Mouse (Mus musculus) adrenal gland, adult 8-10 months (tissue): ENCODE measurements around the gene Card19. TPM values are rescaled to one million over a fixed set of nuclear protein-coding genes. Genes with fewer than 3 reads are reported as not detected.

Source experiments
- DNase-seq: peaks from one replicate; pipeline ENCODE4 v3.0.0; 2022
- total RNA-seq, 4 experiments: library from RNA; stranded (reverse); gene quantifications; 2 replicates each; pipeline ENCODE4 v1.2.4; 2022

Card19 gene
- total RNA-seq, 4 experiments from 2014 or later, result 44.8 to 81.7 (median 62.8) TPM

DNA sequence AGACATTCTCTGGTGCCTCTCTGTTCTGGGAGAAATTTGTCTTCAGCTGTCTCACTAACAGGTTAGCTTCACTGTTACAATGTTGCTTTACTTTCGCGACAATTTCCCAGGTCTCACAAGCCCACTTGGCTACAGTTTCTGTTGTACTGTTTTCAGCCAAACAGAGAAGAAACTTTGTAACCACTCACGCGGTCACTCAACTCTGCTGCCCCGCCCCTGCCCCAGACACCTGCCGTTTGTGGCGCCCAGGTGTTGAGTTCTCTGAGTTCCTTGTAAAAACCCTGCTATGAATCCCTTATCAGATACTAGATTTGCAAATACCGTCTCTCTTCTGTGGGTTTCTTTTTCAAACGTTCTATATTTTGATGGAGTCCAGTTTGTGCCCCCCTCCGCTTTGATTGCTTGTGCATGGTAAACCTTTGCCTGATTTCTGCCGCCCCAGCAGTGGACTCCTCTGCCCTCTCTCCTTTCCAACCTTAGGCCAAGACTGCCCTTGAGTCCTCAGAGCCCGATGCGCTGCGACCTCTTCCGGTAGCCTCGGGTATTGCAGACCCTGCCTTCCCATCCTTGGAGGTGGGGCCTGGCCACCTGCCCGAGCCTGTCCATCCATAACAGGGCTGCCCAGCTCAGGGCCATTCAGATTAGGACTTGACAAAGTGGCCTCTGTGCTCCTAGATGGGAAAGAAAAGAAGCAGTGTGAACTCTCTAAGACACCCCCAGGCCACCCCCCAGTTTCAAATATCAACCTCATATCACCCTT, 46.2 kb downstream of the Card19 start:
- peak; percentile 89 for DNase-seq

DNA sequence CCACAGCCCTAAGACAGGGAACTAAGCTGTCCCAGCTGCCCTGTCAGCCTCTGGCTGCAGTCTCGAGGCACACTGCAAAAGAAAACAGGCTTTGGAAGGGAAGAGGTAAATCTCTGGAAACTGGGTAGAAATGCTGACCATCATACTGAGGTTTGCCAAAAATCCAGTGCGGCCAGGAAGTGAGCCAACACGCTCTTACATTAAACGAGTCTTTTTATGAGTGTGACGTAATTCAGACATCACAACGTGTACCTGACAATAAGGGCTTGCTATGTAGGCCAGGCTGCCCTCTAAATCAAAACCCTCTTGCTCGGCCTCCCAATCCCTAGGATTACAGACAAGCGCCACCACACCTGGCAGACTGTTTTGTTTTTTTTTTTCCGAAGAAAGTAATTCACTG, 48.8 kb downstream of the Card19 start:
- DNase-seq, result no peak

DNA sequence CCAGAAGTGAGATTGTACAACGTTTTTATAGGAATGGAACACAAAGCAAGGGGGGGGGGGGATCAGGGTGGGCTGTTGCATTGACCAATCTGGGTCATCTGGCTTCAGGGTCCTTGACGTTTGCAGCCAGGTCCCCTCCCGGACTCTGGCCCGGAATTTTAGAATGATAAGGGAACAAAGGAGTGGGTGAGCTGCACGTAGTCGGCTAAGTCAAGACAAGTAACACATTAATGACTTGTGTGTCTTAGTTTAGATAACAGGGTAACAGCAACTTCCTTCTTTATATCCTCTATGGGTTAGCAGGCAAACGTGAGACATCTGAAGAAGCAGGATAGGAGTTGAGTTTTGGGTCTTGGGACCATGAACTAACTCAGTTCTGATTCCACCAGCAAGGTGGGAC, 52.2 kb downstream of the Card19 start:
- no peak for DNase-seq

DNA sequence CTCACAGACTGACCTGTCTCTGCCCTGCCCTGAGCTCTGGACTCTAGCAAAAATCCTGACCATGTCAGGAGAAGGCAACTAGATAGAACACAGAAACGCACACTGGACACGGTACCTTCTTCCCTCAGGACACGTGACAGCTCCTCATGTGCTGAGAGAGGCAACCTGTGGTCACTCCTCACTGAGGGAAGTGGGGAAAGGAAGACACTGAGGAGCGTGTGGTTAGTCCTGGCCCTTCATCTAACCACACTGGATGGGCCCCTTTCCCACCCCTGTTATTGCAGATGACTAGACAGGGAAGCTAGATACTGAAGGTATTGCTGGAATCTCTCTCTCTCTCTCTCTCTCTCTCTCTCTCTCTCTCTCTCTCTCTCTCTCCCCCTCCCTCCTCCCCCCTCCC, 53.1 kb downstream of the Card19 start:
- DNase-seq, result no peak

DNA sequence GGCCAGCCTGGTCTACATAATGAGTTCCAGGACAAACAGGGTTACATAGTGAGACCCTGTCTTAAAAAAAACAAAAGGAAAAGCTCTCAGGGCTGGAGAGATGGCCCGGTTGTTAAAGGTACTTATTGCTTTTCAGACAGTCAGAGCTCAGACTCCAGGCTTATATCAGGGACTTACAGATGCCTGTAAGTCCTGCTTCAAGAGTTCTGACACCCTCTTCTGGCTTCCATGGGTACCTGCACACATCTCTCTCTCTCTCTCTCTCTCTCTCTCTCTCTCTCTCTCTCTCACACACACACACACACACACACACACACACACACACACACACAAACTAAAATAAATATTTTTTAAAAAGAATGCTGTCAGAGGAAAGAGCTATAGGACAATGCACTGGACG, 54.6 kb downstream of the Card19 start:
- no peak for DNase-seq

DNA sequence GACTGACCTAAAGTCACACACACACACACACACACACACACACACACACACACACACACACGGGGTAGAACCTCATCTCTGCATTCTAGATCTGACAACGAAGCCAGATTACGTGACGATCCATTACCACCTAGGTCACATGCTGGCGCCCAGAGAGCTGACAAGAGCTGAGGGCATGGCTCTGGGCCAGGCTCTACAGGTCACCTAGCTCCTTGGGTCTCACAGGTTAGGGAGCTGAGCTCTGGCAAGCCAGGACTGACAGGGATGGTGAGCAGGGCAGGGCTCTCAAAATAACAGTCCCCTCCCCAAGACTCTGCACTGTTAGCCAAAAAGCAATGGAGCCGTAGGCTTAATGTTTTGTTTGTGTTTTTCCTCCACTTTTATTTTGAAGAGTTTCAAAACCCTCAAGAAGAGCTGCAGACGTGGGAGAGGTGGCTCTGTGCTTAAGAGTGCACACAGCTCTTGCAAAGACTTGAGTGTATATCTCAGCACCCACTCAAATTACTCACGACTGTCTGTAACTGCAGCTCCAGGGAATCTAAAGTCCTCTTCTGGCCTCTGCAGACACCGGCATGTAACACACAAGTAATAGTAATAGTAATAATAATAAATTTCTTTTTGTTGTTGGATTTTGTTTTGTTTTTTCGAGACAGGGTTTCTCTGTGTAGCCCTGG, 57.7 kb downstream of the Card19 start:
- no peak for DNase-seq

DNA sequence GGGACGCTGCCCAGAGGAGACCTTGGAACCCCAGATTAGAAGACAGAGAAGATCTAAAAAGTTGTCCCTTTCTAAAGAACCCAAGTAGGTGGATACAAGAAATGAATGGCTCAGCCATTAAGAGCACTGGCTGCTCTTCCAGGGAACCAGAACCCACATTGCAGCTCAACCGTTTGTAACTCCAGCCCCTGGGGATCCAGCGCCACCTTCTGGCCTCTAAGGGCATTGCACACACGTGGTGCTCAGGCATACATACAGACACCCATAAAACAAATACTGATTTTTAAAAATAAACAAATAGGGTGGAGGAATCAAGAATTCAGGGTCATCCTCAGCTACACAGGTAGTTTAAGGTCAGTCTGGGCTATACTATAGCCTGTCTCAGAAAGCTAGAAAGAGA, 59.2 kb downstream of the Card19 start:
- DNase-seq, result no peak

DNA sequence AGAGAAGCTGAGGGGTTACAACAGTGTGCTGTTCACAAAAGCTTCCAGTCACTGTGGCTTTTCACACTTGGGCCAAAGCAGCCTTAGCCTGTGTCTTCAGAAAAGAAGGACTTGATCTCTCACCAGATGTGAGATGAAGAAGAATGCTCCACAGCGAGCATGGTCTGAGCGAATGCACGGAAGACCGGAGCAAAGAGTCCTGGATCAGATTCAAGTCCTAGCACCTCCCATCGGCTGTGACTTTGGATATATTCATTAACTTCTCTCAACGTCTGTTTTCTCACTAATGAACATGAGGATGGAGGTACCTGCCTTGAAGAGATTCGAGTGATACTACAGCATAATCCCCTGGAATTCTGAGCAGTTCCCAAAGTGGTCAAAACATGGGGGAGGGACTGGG, 61.2 kb downstream of the Card19 start:
- no peak for DNase-seq

DNA sequence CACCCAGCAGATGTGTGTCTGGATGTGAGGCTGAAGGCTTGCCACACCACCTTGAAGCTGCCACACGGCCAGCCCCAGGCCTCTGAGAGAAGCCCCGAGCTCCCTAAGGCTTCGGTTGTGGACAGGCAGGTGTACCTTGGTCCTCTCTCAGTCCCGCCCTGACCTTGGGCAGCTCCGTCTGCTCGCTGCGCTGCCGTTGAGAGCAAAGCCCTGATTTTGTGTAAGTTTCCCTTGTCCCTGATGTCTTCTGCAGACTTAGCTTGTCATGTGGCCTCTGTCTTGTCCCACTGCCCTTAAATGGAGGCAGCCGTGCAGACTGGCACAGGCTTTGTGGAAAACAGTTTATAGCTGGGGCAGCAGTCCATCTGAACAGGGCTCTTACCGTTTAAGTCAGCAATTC, 61.8 kb downstream of the Card19 start:
- DNase-seq, result no peak

Other genes starting within 250 kb of the Card19 start
- 100 to 1,000 TPM; 170 to 195 (median 182) TPM for gene Fam120a, start 248.0 kb downstream of the Card19 start, total RNA-seq
- 1 to 10 TPM; 2.8 to 5.9 (median 5.0) TPM for gene Wnk2, start 68.0 kb downstream of the Card19 start, total RNA-seq
- gene Ninj1, start 28.6 kb downstream of the Card19 start, total RNA-seq, result 10 to 100 TPM; 55.5 to 58.6 (median 58.0) TPM
- 10 to 100 TPM in 2 of 4 experiments, 1 to 10 TPM in 2; 3.0 to 97.4 (median 38.5) TPM for gene Susd3, start 32.7 kb upstream of the Card19 start, total RNA-seq
- gene Fgd3, start 104.3 kb upstream of the Card19 start, total RNA-seq, result 1 to 10 TPM; 4.5 to 4.7 (median 4.6) TPM
- gene Bicd2, start 125.5 kb upstream of the Card19 start, total RNA-seq, result 10 to 100 TPM; 37.2 to 48.4 (median 40.9) TPM
- 10 to 100 TPM; 38.1 to 43.5 (median 39.4) TPM for gene Ippk, start 205.2 kb upstream of the Card19 start, total RNA-seq